Comparison of ENCODE assay signal across 9 mouse cellular contexts in genomic region chr2:120173718-120174117, GRCm38 (mm10). TPM values are rescaled to one million over a fixed set of nuclear protein-coding genes. Genes with fewer than 3 reads are reported as not detected.
A peak's percentile ranks its signal among the peaks of the same experiment; 100 is the strongest.
DNase-seq lines count a peak whose midpoint lies in the region; ATAC-seq and TF ChIP-seq lines count a peak whose summit lies in the region.
"Had no signal": no experiment of that assay in that cellular context is flagged by ENCODE, and none has a peak within 500 bp of the region (broad histone marks: within the 10 kb centered on the region; RNA-seq: fewer than 3 reads in every experiment).

No protein-coding gene starts in this region.

- no peaks in the 10 kb centered on the region for H3K9me3 ChIP-seq in heart, embryonic 10.5 days
- H3K9me3 ChIP-seq: megakaryocyte, embryonic 14.5 days had no signal

- TF ChIP-seq POLR2A in cerebellum, adult 2 months (IDR thresholded peaks at IDR 0.05; ENCODE audit: borderline replicate concordance, insufficient read depth, low read length): no peak

- H3K4me3 ChIP-seq in heart, embryonic 10.5 days: no peak overlapping the region
- H3K4me3 ChIP-seq in cerebellum, adult 2 months (replicated peaks; ENCODE audit: insufficient read depth, low read depth, low read length): no peak overlapping the region

- ATAC-seq in granulocyte monocyte progenitor cell, adult 5-6 weeks (replicated peaks; ENCODE audit: poor library complexity, severe bottlenecking): peak; percentile 63
- peak; percentile 61 for ATAC-seq in megakaryocyte, adult 5-6 weeks (ENCODE audit: poor library complexity, severe bottlenecking)

- peaks cover 13% of the 10 kb centered on the region; the same call in 1 of the 2 replicates for H3K27me3 ChIP-seq in heart, embryonic 10.5 days (ENCODE audit: insufficient read depth, poor library complexity, severe bottlenecking)
- H3K27me3 ChIP-seq in cerebellum, adult 2 months (ENCODE audit: control insufficient read depth, insufficient read depth, low read length): no peaks in the 10 kb centered on the region

- 18% methylated on average over 10 of the region's 10 CpGs for WGBS in heart, embryonic 10.5 days
- 21% methylated on average over 10 of the region's 10 CpGs for WGBS in cerebellum, adult 2 months

- DNase-seq in heart, adult 11 months: peak; percentile 92
- no peak for DNase-seq in heart, embryonic 10.5 days (ENCODE audit: low spot score)
- DNase-seq in MN1 (ENCODE audit: low spot score): peak; percentile 21
- peak; percentile 41 to 66 for DNase-seq in cerebellum, adult 2 months
- DNase-seq in layer of hippocampus, postnatal 25 days (ENCODE audit: extremely low spot score in 1 of 2, low spot score in 1 of 2): peak; percentile 29 to 77
- DNase-seq in spleen, postnatal 4 days (ENCODE audit: low spot score in 2 of 2): peak; percentile 45 to 80

- no peaks in the 10 kb centered on the region for H3K36me3 ChIP-seq in heart, embryonic 10.5 days

- TF ChIP-seq CTCF in cerebellum, adult 2 months (IDR thresholded peaks at IDR 0.05; ENCODE audit: borderline replicate concordance, insufficient read depth, low read depth, low read length): peak; percentile 89

- H3K27ac ChIP-seq in heart, embryonic 10.5 days: no peak overlapping the region
- H3K27ac ChIP-seq in cerebellum, adult 2 months (ENCODE audit: insufficient read depth, low read length): no peak overlapping the region

- no peaks in the 10 kb centered on the region for H3K4me1 ChIP-seq in heart, embryonic 10.5 days
- no peaks in the 10 kb centered on the region for H3K4me1 ChIP-seq in cerebellum, adult 2 months (ENCODE audit: control insufficient read depth, insufficient read depth, low read length)

RNA-seq across cellular contexts. Expression of gene Ehd4, which starts 19.3 kb away (rescaled TPM):
- 115 and 173 TPM in 2 replicates for polyA plus RNA-seq in heart, embryonic 10.5 days (2016; fragmentation: Nextera tagmentation; extraction: Ambion mirVana)
- polyA plus RNA-seq in cerebellum, adult 2 months (2012; rRNA removed): 13.2 and 14.3 TPM in 2 replicates
- total RNA-seq in granulocyte monocyte progenitor cell, adult 5-6 weeks (2014; fragmentation: Nextera tagmentation): 27.0 and 33.4 TPM in 2 replicates
- 29.4 and 30.3 TPM in 2 replicates for total RNA-seq in granulocyte monocyte progenitor cell, adult 5-6 weeks (2017)
- total RNA-seq in layer of hippocampus, postnatal 25 days (2021): 1 to 10 TPM; 5.3 to 5.6 TPM
- 50.9 and 56.7 TPM in 2 replicates for total RNA-seq in megakaryocyte, adult 5-6 weeks (2015)
- total RNA-seq in megakaryocyte, adult 5-6 weeks (2017): 77.5 and 92.9 TPM in 2 replicates

Comparison
In these comparisons a context has a peak if more than half of its experiments do, and no peak if none do; other contexts are left out.
1. RNA of gene Ehd4, which starts 19.3 kb away (total RNA-seq): 50.9 to 92.9 TPM in megakaryocyte, adult 5-6 weeks and 27.0 to 33.4 TPM in granulocyte monocyte progenitor cell, adult 5-6 weeks; 5.3 to 5.6 TPM in layer of hippocampus, postnatal 25 days; every median in the first group is over 4 times any median in the second.